Mouse (Mus musculus): Measurements from ENCODE around the gene Adk. TPM values are rescaled to one million over a fixed set of nuclear protein-coding genes. Genes with fewer than 3 reads are reported as not detected.

The Adk gene
- total and polyA plus RNA-seq, 3 experiments = 69.0 to 479 (median 102) TPM

- TF ChIP-seq ETS1 (IDR thresholded peaks at IDR 0.05; ENCODE audit: low read depth, low read length) (no peak), POLR2A (IDR thresholded peaks at IDR 0.05; ENCODE audit: control insufficient read depth in 1 of 2, insufficient read depth in 1 of 2, low read depth in 1 of 2, low read length in 2 of 2, poor library complexity in 1 of 2) (no peak), ELF1 (IDR thresholded peaks at IDR 0.05; ENCODE audit: low read depth, low read length) (no peak), MAX (IDR thresholded peaks at IDR 0.05; ENCODE audit: low read length) (no peak), TBP (IDR thresholded peaks at IDR 0.05; ENCODE audit: low read depth, low read length) (no peak), CHD1 (IDR thresholded peaks at IDR 0.05; ENCODE audit: low read depth, low read length) (no peak), GABPA (IDR thresholded peaks at IDR 0.05; ENCODE audit: low read depth, low read length) (no peak), TAL1 (IDR thresholded peaks at IDR 0.05; ENCODE audit: low read length) (no peak), CTCF (IDR thresholded peaks at IDR 0.05 in 2 of 3, conservative IDR thresholded peaks at IDR 0.05 in 1 of 3; ENCODE audit: control insufficient read depth in 1 of 3, insufficient read depth in 1 of 3, low read depth in 2 of 3, low read length in 3 of 3, poor library complexity in 1 of 3, severe bottlenecking in 1 of 3) (no peak), NRF1 (IDR thresholded peaks at IDR 0.05; ENCODE audit: insufficient read depth, low read depth, low read length, poor library complexity, severe bottlenecking) (no peak), MYC (IDR thresholded peaks at IDR 0.05; ENCODE audit: low read depth, low read length) (no peak), NELFE (IDR thresholded peaks at IDR 0.05; ENCODE audit: low read depth, low read length) (no peak)
- H3K4me3 ChIP-seq (ENCODE audit: control insufficient read depth in 1 of 2, insufficient read depth in 1 of 2, low read depth in 2 of 2, low read length in 2 of 2) = no peak overlapping the region
- H3K36me3 ChIP-seq (ENCODE audit: control insufficient read depth in 1 of 2, insufficient read depth in 2 of 2, low read length in 2 of 2) = no peaks in the 10 kb centered on the region; a peak in 2 of 4 replicates
- H3K27ac ChIP-seq (ENCODE audit: control insufficient read depth, low read depth, low read length) = no peak overlapping the region
- H3K9ac ChIP-seq (ENCODE audit: control insufficient read depth, low read depth, low read length, poor library complexity, severe bottlenecking) = no peak overlapping the region
- no peaks in the 10 kb centered on the region for H3K9me3 ChIP-seq (replicated peaks; ENCODE audit: insufficient read depth, low read length)
- no peaks in the 10 kb centered on the region for H3K79me2 ChIP-seq (ENCODE audit: control insufficient read depth, insufficient read depth, low read length, poor library complexity)
- H3K27me3 ChIP-seq (ENCODE audit: control insufficient read depth in 1 of 2, insufficient read depth in 2 of 2, low read length in 2 of 2) = no peaks in the 10 kb centered on the region
- H3K4me1 ChIP-seq (ENCODE audit: control insufficient read depth in 1 of 2, insufficient read depth in 2 of 2, low read length in 2 of 2) = no peaks in the 10 kb centered on the region
- no peak for DNase-seq (ENCODE audit: low read depth, low spot score)
Measured at GRCm38 (mm10) chr14:21337948-21338347, 285.6 kb downstream of the Adk start.

- H3K36me3 ChIP-seq (ENCODE audit: control insufficient read depth in 1 of 2, insufficient read depth in 2 of 2, low read length in 2 of 2) = no peaks in the 10 kb centered on the region; a peak in 1 of 4 replicates
- no peaks in the 10 kb centered on the region for H3K27me3 ChIP-seq (ENCODE audit: control insufficient read depth in 1 of 2, insufficient read depth in 2 of 2, low read length in 2 of 2)
- no peaks in the 10 kb centered on the region for H3K4me1 ChIP-seq (ENCODE audit: control insufficient read depth in 1 of 2, insufficient read depth in 2 of 2, low read length in 2 of 2)
- H3K27ac ChIP-seq (ENCODE audit: control insufficient read depth, low read depth, low read length) = no peak overlapping the region
- H3K9me3 ChIP-seq (replicated peaks; ENCODE audit: insufficient read depth, low read length) = no peaks in the 10 kb centered on the region
- H3K79me2 ChIP-seq (ENCODE audit: control insufficient read depth, insufficient read depth, low read length, poor library complexity) = no peaks in the 10 kb centered on the region
- no peak overlapping the region for H3K9ac ChIP-seq (ENCODE audit: control insufficient read depth, low read depth, low read length, poor library complexity, severe bottlenecking)
- no peak for DNase-seq (ENCODE audit: low read depth, low spot score)
- TF ChIP-seq MXI1 (IDR thresholded peaks at IDR 0.05; ENCODE audit: low read depth, low read length) (no peak), MYB (IDR thresholded peaks at IDR 0.05; ENCODE audit: low read depth, low read length) (no peak), ELF1 (IDR thresholded peaks at IDR 0.05; ENCODE audit: low read depth, low read length) (no peak), CTCF (IDR thresholded peaks at IDR 0.05 in 2 of 3, conservative IDR thresholded peaks at IDR 0.05 in 1 of 3; ENCODE audit: control insufficient read depth in 1 of 3, insufficient read depth in 1 of 3, low read depth in 2 of 3, low read length in 3 of 3, poor library complexity in 1 of 3, severe bottlenecking in 1 of 3) (no peak), E2F4 (IDR thresholded peaks at IDR 0.05; ENCODE audit: borderline replicate concordance, low read depth, low read length) (no peak), NELFE (IDR thresholded peaks at IDR 0.05; ENCODE audit: low read depth, low read length) (no peak), MAFK (IDR thresholded peaks at IDR 0.05; ENCODE audit: borderline replicate concordance, low read depth, low read length) (no peak), ZC3H11A (IDR thresholded peaks at IDR 0.05; ENCODE audit: low read depth, low read length) (no peak)
- H3K4me3 ChIP-seq (ENCODE audit: control insufficient read depth in 1 of 2, insufficient read depth in 1 of 2, low read depth in 2 of 2, low read length in 2 of 2) = no peak overlapping the region
Measured at GRCm38 (mm10) chr14:21341195-21341594, 288.8 kb downstream of the Adk start.
